Mouse (Mus musculus): ENCODE measurements around the gene Crtap. TPM values are rescaled to one million over a fixed set of nuclear protein-coding genes. Genes with fewer than 3 reads are reported as not detected.
"Not testable (repeated sequence)": the region's sequence is repeated elsewhere in the genome, so short reads cannot be mapped to it uniquely, and the experiment has no call there.

Crtap gene
- total RNA-seq, 2 experiments from 2014 or later = 7.1 to 8.0 TPM

- not testable (repeated sequence) for DNase-seq (ENCODE audit: low spot score)
Observed at GRCm38 (mm10) chr9:114328332-114328731, 62.1 kb downstream of the Crtap start.

GRCm38 (mm10) chr9:114326011-114326748 lies 64.3 kb downstream of the Crtap start:
- no peak for DNase-seq (ENCODE audit: low spot score)

Other genes starting within 250 kb of the Crtap start
- not detected for gene Bcl2a1c, start 60.5 kb downstream of the Crtap start, total RNA-seq (2021)
- 1 to 10 TPM; 2.8 to 3.5 TPM for gene Glb1, start 10.4 kb upstream of the Crtap start, total RNA-seq (2021)
- gene Tmppe, start 10.4 kb upstream of the Crtap start, total RNA-seq (2021) = 1 to 10 TPM; 1.3 TPM
- gene Ccr4, start 114.2 kb upstream of the Crtap start, total RNA-seq (2021) = not detected
- gene C130032M10Rik, start 125.0 kb upstream of the Crtap start, total RNA-seq (2021) = not detected
- not detected for gene Trim71, start 173.7 kb upstream of the Crtap start, total RNA-seq (2021)
- 10 to 100 TPM; 15.2 to 15.4 TPM for gene Cnot10, start 249.5 kb upstream of the Crtap start, total RNA-seq (2021)